Mouse (Mus musculus) Muller cell, postnatal 12 days (primary cell): ENCODE results near the gene Sike1.

Experiments
- DNase-seq: peaks from one replicate; pipeline ENCODE4 v3.0.0-alpha.2; 2015; ENCODE audit errors: inconsistent ontology term

The Sike1 gene

GRCm38 (mm10) chr3:103026174-103026573 lies 30.7 kb downstream of the Sike1 start:
- no peak for DNase-seq

GRCm38 (mm10) chr3:103040285-103040684 lies 44.8 kb downstream of the Sike1 start:
- DNase-seq, result no peak

GRCm38 (mm10) chr3:103040861-103041379 lies 45.4 kb downstream of the Sike1 start:
- no peak for DNase-seq

GRCm38 (mm10) chr3:103056016-103056595 lies 60.6 kb downstream of the Sike1 start:
- DNase-seq, result no peak

- no peak for DNase-seq
These were observed 62.2 kb downstream of the Sike1 start for GRCm38 (mm10) chr3:103057752-103058151.
